Mouse (Mus musculus): Measurements from ENCODE around the gene Adamts17. TPM values are rescaled to one million over a fixed set of nuclear protein-coding genes. Genes with fewer than 3 reads are reported as not detected.

The Adamts17 gene
- polyA plus RNA-seq, 1 experiment from 2014 or later = 1.9 TPM

- Histone ChIP-seq H3K36me3 (ENCODE audit: poor library complexity, severe bottlenecking) (no peaks in the 10 kb centered on the region), H3K27ac (no peak overlapping the region), H3K4me2 (no peak overlapping the region), H3K9me3 (replicated peaks) (no peaks in the 10 kb centered on the region), H3K4me1 (no peaks in the 10 kb centered on the region), H3K9ac (no peak overlapping the region), H3K27me3 (no peaks in the 10 kb centered on the region), H3K4me3 (no peak overlapping the region)
- 73% methylated on average over 4 of the region's 4 CpGs for whole genome bisulfite sequencing
- ATAC-seq = no peak
Measured at GRCm38 (mm10) chr7:67028902-67029301, 189.4 kb downstream of the Adamts17 start.

- H3K4me2 ChIP-seq = no peak overlapping the region
- H3K4me3 ChIP-seq = no peak overlapping the region
- H3K27ac ChIP-seq = no peak overlapping the region
- H3K9ac ChIP-seq = no peak overlapping the region
- H3K9me3 ChIP-seq (replicated peaks) = no peaks in the 10 kb centered on the region
- ATAC-seq = no peak
- H3K36me3 ChIP-seq (ENCODE audit: poor library complexity, severe bottlenecking) = no peaks in the 10 kb centered on the region
- no peaks in the 10 kb centered on the region for H3K27me3 ChIP-seq
- no peaks in the 10 kb centered on the region for H3K4me1 ChIP-seq
- 93% methylated on average over 14 of the region's 14 CpGs for WGBS
Measured at GRCm38 (mm10) chr7:67029481-67029880, 189.9 kb downstream of the Adamts17 start.

- WGBS = 88% methylated on average over 2 of the region's 2 CpGs
- Histone ChIP-seq H3K27me3 (no peaks in the 10 kb centered on the region), H3K9ac (no peak overlapping the region), H3K27ac (no peak overlapping the region), H3K4me3 (no peak overlapping the region), H3K4me1 (no peaks in the 10 kb centered on the region), H3K36me3 (ENCODE audit: poor library complexity, severe bottlenecking) (no peaks in the 10 kb centered on the region), H3K9me3 (replicated peaks) (no peaks in the 10 kb centered on the region), H3K4me2 (no peak overlapping the region)
- no peak for ATAC-seq
Measured at GRCm38 (mm10) chr7:67031284-67031683, 191.7 kb downstream of the Adamts17 start.

- ATAC-seq = no peak
- Histone ChIP-seq H3K4me1 (no peaks in the 10 kb centered on the region), H3K27ac (no peak overlapping the region), H3K4me2 (no peak overlapping the region), H3K9me3 (replicated peaks) (no peaks in the 10 kb centered on the region), H3K9ac (no peak overlapping the region), H3K27me3 (no peaks in the 10 kb centered on the region), H3K36me3 (ENCODE audit: poor library complexity, severe bottlenecking) (no peaks in the 10 kb centered on the region), H3K4me3 (no peak overlapping the region)
Measured at GRCm38 (mm10) chr7:67032616-67033015, 193.1 kb downstream of the Adamts17 start.

GRCm38 (mm10) chr7:67034369-67034768 lies 194.8 kb downstream of the Adamts17 start:
- Histone ChIP-seq H3K9ac (no peak overlapping the region), H3K27me3 (no peaks in the 10 kb centered on the region), H3K27ac (no peak overlapping the region), H3K36me3 (ENCODE audit: poor library complexity, severe bottlenecking) (no peaks in the 10 kb centered on the region), H3K4me3 (no peak overlapping the region), H3K4me1 (no peaks in the 10 kb centered on the region), H3K4me2 (no peak overlapping the region), H3K9me3 (replicated peaks) (no peaks in the 10 kb centered on the region)
- ATAC-seq = no peak
- WGBS = 81% methylated on average over 2 of the region's 2 CpGs

- Histone ChIP-seq H3K4me2 (no peak overlapping the region), H3K36me3 (ENCODE audit: poor library complexity, severe bottlenecking) (no peaks in the 10 kb centered on the region), H3K27me3 (no peaks in the 10 kb centered on the region), H3K27ac (no peak overlapping the region), H3K9ac (no peak overlapping the region), H3K9me3 (replicated peaks) (no peaks in the 10 kb centered on the region), H3K4me1 (no peaks in the 10 kb centered on the region), H3K4me3 (no peak overlapping the region)
- WGBS = 88% methylated on average over 10 of the region's 10 CpGs
- ATAC-seq = no peak
Measured at GRCm38 (mm10) chr7:67035246-67035645, 195.7 kb downstream of the Adamts17 start.

- no peak overlapping the region for H3K4me3 ChIP-seq
- H3K9ac ChIP-seq = no peak overlapping the region
- no peak overlapping the region for H3K27ac ChIP-seq
- WGBS = 91% methylated on average over 5 of the region's 5 CpGs
- no peaks in the 10 kb centered on the region for H3K36me3 ChIP-seq (ENCODE audit: poor library complexity, severe bottlenecking)
- no peaks in the 10 kb centered on the region for H3K27me3 ChIP-seq
- no peak overlapping the region for H3K4me2 ChIP-seq
- no peaks in the 10 kb centered on the region for H3K4me1 ChIP-seq
- ATAC-seq = no peak
- no peaks in the 10 kb centered on the region for H3K9me3 ChIP-seq (replicated peaks)
Measured at GRCm38 (mm10) chr7:67035661-67036060, 196.1 kb downstream of the Adamts17 start.

GRCm38 (mm10) chr7:67036502-67037485 lies 197.3 kb downstream of the Adamts17 start:
- no peaks in the 10 kb centered on the region for H3K9me3 ChIP-seq (replicated peaks)
- H3K27me3 ChIP-seq = no peaks in the 10 kb centered on the region
- no peaks in the 10 kb centered on the region for H3K4me1 ChIP-seq
- no peak overlapping the region for H3K4me2 ChIP-seq
- WGBS = 67% methylated on average over 5 of the region's 5 CpGs
- no peak overlapping the region for H3K9ac ChIP-seq
- H3K36me3 ChIP-seq (ENCODE audit: poor library complexity, severe bottlenecking) = no peaks in the 10 kb centered on the region
- H3K27ac ChIP-seq = no peak overlapping the region
- no peak for ATAC-seq
- no peak overlapping the region for H3K4me3 ChIP-seq

GRCm38 (mm10) chr7:67037726-67038520 lies 198.4 kb downstream of the Adamts17 start:
- WGBS = 61% methylated on average over 4 of the region's 4 CpGs
- H3K4me3 ChIP-seq = no peak overlapping the region
- no peak overlapping the region for H3K9ac ChIP-seq
- no peaks in the 10 kb centered on the region for H3K36me3 ChIP-seq (ENCODE audit: poor library complexity, severe bottlenecking)
- H3K4me2 ChIP-seq = no peak overlapping the region
- no peak overlapping the region for H3K27ac ChIP-seq
- H3K27me3 ChIP-seq = no peaks in the 10 kb centered on the region
- H3K4me1 ChIP-seq = no peaks in the 10 kb centered on the region
- ATAC-seq = no peak
- no peaks in the 10 kb centered on the region for H3K9me3 ChIP-seq (replicated peaks)

- WGBS = 85% methylated on average over 3 of the region's 3 CpGs
- Histone ChIP-seq H3K27ac (no peak overlapping the region), H3K4me1 (no peaks in the 10 kb centered on the region), H3K9me3 (replicated peaks) (no peaks in the 10 kb centered on the region), H3K4me2 (no peak overlapping the region), H3K4me3 (no peak overlapping the region), H3K27me3 (no peaks in the 10 kb centered on the region), H3K9ac (no peak overlapping the region), H3K36me3 (ENCODE audit: poor library complexity, severe bottlenecking) (no peaks in the 10 kb centered on the region)
- no peak for ATAC-seq
Measured at GRCm38 (mm10) chr7:67039143-67039542, 199.6 kb downstream of the Adamts17 start.

- H3K36me3 ChIP-seq (ENCODE audit: poor library complexity, severe bottlenecking) = no peaks in the 10 kb centered on the region
- WGBS = 70% methylated on average over 8 of the region's 8 CpGs
- no peaks in the 10 kb centered on the region for H3K9me3 ChIP-seq (replicated peaks)
- no peak for ATAC-seq
- H3K27me3 ChIP-seq = no peaks in the 10 kb centered on the region
- no peak overlapping the region for H3K27ac ChIP-seq
- no peak overlapping the region for H3K4me3 ChIP-seq
- no peak overlapping the region for H3K4me2 ChIP-seq
- H3K4me1 ChIP-seq = no peaks in the 10 kb centered on the region
- H3K9ac ChIP-seq = no peak overlapping the region
Measured at GRCm38 (mm10) chr7:67039861-67040260, 200.3 kb downstream of the Adamts17 start.

- Histone ChIP-seq H3K4me2 (no peak overlapping the region), H3K4me1 (no peaks in the 10 kb centered on the region), H3K27me3 (no peaks in the 10 kb centered on the region), H3K27ac (no peak overlapping the region), H3K9me3 (replicated peaks) (no peaks in the 10 kb centered on the region), H3K9ac (no peak overlapping the region), H3K36me3 (ENCODE audit: poor library complexity, severe bottlenecking) (no peaks in the 10 kb centered on the region), H3K4me3 (no peak overlapping the region)
- 89% methylated on average over 3 of the region's 3 CpGs for WGBS
- ATAC-seq = no peak
Measured at GRCm38 (mm10) chr7:67041685-67042084, 202.2 kb downstream of the Adamts17 start.
